Mouse (Mus musculus) forebrain, embryonic 12.5 days (tissue): ENCODE measurements around the gene Sstr5. TPM values are rescaled to one million over a fixed set of nuclear protein-coding genes. Genes with fewer than 3 reads are reported as not detected.

Experiments used
- ATAC-seq: fragments of 200-750 bp; cut with Nextera tagmentation; 2 replicates; pipeline ENCODE4 v1.8.0; 2017; ENCODE audit warnings: moderate TSS enrichment; ENCODE audit not compliant: low FRiP score
- H3K27ac ChIP-seq: fragments of 300-500 bp; sonication (generic); 2 replicates; pipeline ENCODE4 v1.5.1; 2016; ENCODE audit warnings: mild to moderate bottlenecking
- H3K27me3 ChIP-seq: fragments of 300-500 bp; sonication (generic); 2 replicates; pipeline ENCODE4 v1.6.1; 2016; ENCODE audit warnings: mild to moderate bottlenecking
- H3K36me3 ChIP-seq: fragments of 300-500 bp; sonication (generic); replicated peaks from 2 replicates; pipeline ENCODE4 v1.6.1; 2016; ENCODE audit warnings: mild to moderate bottlenecking
- H3K4me1 ChIP-seq: fragments of 300-500 bp; sonication (generic); 2 replicates; pipeline ENCODE4 v1.6.1; 2016
- H3K4me2 ChIP-seq: fragments of 300-500 bp; sonication (generic); 2 replicates; pipeline ENCODE4 v1.6.1; 2016; ENCODE audit warnings: mild to moderate bottlenecking, moderate library complexity
- H3K4me3 ChIP-seq: fragments of 300-500 bp; sonication (generic); replicated peaks from 2 replicates; pipeline ENCODE4 v1.5.1; 2016; ENCODE audit warnings: mild to moderate bottlenecking
- H3K9ac ChIP-seq: fragments of 300-500 bp; sonication (generic); 2 replicates; pipeline ENCODE4 v1.6.1; 2016; ENCODE audit warnings: mild to moderate bottlenecking
- H3K9me3 ChIP-seq: fragments of 300-500 bp; sonication (generic); 2 replicates; pipeline ENCODE4 v1.6.1; 2016
- WGBS: fragments of 180-500 bp; shearing (Covaris S2); methylation state at CpG from one replicate; pipeline ENCODE4 v1.1.7; 2016; 5-methylcytosine and 5-hydroxymethylcytosine counted together
- polyA plus RNA-seq: library from polyadenylated mRNA; unstranded; fragments of >200 nt; fragmentation: Nextera tagmentation; extraction: Ambion mirVana; gene quantifications from 2 replicates; pipeline ENCODE4 v1.2.1, GENCODE M21; 2016

Gene Sstr5
- polyA plus RNA-seq, 1 experiment from 2014 or later = 0.10 TPM

GRCm38 (mm10) chr17:25445841-25446240, 51.2 kb downstream of the Sstr5 start:
- Histone ChIP-seq H3K9me3 (no peaks in the 10 kb centered on the region), H3K9ac (no peak overlapping the region), H3K27me3 (0 out of 2 replicates have a peak, but pooled peaks cover 6% of the 10 kb centered on the region), H3K36me3 (no peaks in the 10 kb centered on the region), H3K4me3 (no peak overlapping the region), H3K4me1 (no peaks in the 10 kb centered on the region; the same call in 1 of the 2 replicates), H3K27ac (no peak overlapping the region), H3K4me2 (no peak overlapping the region)
- ATAC-seq = no peak
- WGBS = 80% methylated on average over 3 of the region's 3 CpGs

- H3K36me3 ChIP-seq = no peaks in the 10 kb centered on the region
- no peak for ATAC-seq
- 87% methylated on average over 4 of the region's 4 CpGs for WGBS
- no peak overlapping the region for H3K9ac ChIP-seq
- no peaks in the 10 kb centered on the region for H3K9me3 ChIP-seq
- H3K27me3 ChIP-seq = 0 out of 2 replicates have a peak, but pooled peaks cover 3% of the 10 kb centered on the region
- H3K4me3 ChIP-seq = no peak overlapping the region
- H3K4me1 ChIP-seq = no peaks in the 10 kb centered on the region; the same call in 1 of the 2 replicates
- H3K4me2 ChIP-seq = no peak overlapping the region
- H3K27ac ChIP-seq = no peak overlapping the region
Measured at GRCm38 (mm10) chr17:25445074-25445473, 52.0 kb downstream of the Sstr5 start.

GRCm38 (mm10) chr17:25442889-25443288, 54.2 kb downstream of the Sstr5 start:
- WGBS = 74% methylated on average over 3 of the region's 3 CpGs
- no peaks in the 10 kb centered on the region for H3K9me3 ChIP-seq
- peaks cover 10% of the 10 kb centered on the region; the same call in 1 of the 2 replicates for H3K27me3 ChIP-seq
- H3K27ac ChIP-seq = no peak overlapping the region
- no peaks in the 10 kb centered on the region for H3K4me1 ChIP-seq
- no peak for ATAC-seq
- H3K9ac ChIP-seq = no peak overlapping the region
- H3K36me3 ChIP-seq = no peaks in the 10 kb centered on the region
- no peak overlapping the region for H3K4me2 ChIP-seq
- H3K4me3 ChIP-seq = no peak overlapping the region

DNA sequence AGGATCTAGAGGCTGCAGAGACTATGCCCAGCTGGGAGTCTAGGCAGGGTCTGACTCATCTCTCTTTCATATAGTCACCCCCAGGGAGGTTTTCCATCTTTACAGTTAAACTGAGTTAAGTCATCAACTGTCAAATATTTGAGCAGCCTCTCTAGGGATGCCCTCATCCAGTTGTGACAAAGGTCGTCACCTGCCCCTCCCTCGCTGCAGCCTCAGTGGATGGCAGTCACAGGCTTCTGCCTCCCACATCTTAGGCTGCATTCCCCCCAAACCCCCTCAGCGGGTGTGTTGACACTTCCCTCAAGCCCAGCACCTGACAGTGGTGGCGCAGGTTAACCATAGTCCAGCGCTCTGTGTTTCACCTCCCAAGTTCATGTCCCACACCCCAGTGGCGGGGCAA, 55.7 kb downstream of the Sstr5 start:
- no peak for ATAC-seq
- 86% methylated on average over 6 of the region's 6 CpGs for WGBS

More for the DNA sequence above, 55.7 kb downstream of the Sstr5 start:
- H3K4me2 ChIP-seq = no peak overlapping the region
- no peaks in the 10 kb centered on the region for H3K4me1 ChIP-seq
- H3K9me3 ChIP-seq = no peaks in the 10 kb centered on the region
- H3K27ac ChIP-seq = no peak overlapping the region
- no peak overlapping the region for H3K4me3 ChIP-seq
- no peaks in the 10 kb centered on the region for H3K36me3 ChIP-seq
- no peak overlapping the region for H3K9ac ChIP-seq
- peaks cover 18% of the 10 kb centered on the region; the same call in 1 of the 2 replicates for H3K27me3 ChIP-seq

Other genes with a start within 250 kb of the Sstr5 start
- gene Baiap3, start 240.9 kb downstream of the Sstr5 start, polyA plus RNA-seq = 2.9 and 3.8 TPM in 2 replicates
- gene Ube2i, start 222.7 kb downstream of the Sstr5 start, polyA plus RNA-seq = 849 and 866 TPM in 2 replicates
- not detected in 2 replicates for gene Prss34, start 198.9 kb downstream of the Sstr5 start, polyA plus RNA-seq
- gene Prss28, start 188.6 kb downstream of the Sstr5 start, polyA plus RNA-seq = not detected in 2 replicates
- not detected in 2 replicates for gene Prss29, start 178.6 kb downstream of the Sstr5 start, polyA plus RNA-seq
- not detected in 2 replicates for gene Tpsab1, start 151.7 kb downstream of the Sstr5 start, polyA plus RNA-seq
- gene Tpsb2, start 131.0 kb downstream of the Sstr5 start, polyA plus RNA-seq = not detected in 2 replicates
- 0.29 and 0.45 TPM in 2 replicates for gene Tpsg1, start 128.0 kb downstream of the Sstr5 start, polyA plus RNA-seq
- gene Cacna1h, start 63.5 kb downstream of the Sstr5 start, polyA plus RNA-seq = 7.8 and 7.9 TPM in 2 replicates
- gene Tekt4, start 42.7 kb downstream of the Sstr5 start, polyA plus RNA-seq = 0.19 and 0.31 TPM in 2 replicates
- 10.3 and 15.1 TPM in 2 replicates for gene Sox8, start 73.4 kb upstream of the Sstr5 start, polyA plus RNA-seq
- 17.8 and 21.0 TPM in 2 replicates for gene Lmf1, start 81.8 kb upstream of the Sstr5 start, polyA plus RNA-seq
- gene Gng13, start 219.9 kb upstream of the Sstr5 start, polyA plus RNA-seq = 1.7 and 1.9 TPM in 2 replicates
- 39.6 and 41.8 TPM in 2 replicates for gene Chtf18, start 230.1 kb upstream of the Sstr5 start, polyA plus RNA-seq
- 18.0 and 19.6 TPM in 2 replicates for gene Rpusd1, start 230.4 kb upstream of the Sstr5 start, polyA plus RNA-seq
- 0.18 TPM in 1 of 2 replicates, not detected in the other for gene Mslnl, start 238.8 kb upstream of the Sstr5 start, polyA plus RNA-seq